Mouse (Mus musculus) hindbrain, embryonic 11.5 days (tissue): ENCODE results near the gene Macrod2. TPM values are rescaled to one million over a fixed set of nuclear protein-coding genes. Genes with fewer than 3 reads are reported as not detected.

Experiments used
- ATAC-seq: fragments of 200-750 bp; cut with Nextera tagmentation; 2 replicates; pipeline ENCODE4 v1.8.0; 2017; ENCODE audit warnings: mild to moderate bottlenecking, moderate TSS enrichment, moderate library complexity; ENCODE audit not compliant: low FRiP score
- DNase-seq: peaks from one replicate; pipeline ENCODE4 v3.0.0-alpha.2; 2015; ENCODE audit warnings: low spot score
- H3K27ac ChIP-seq: fragments of 300-500 bp; sonication (generic); 2 replicates; pipeline ENCODE4 v1.5.1; 2014; ENCODE audit warnings: mild to moderate bottlenecking, low read depth, low read length
- H3K27me3 ChIP-seq: fragments of 300-500 bp; sonication (generic); 2 replicates; pipeline ENCODE4 v1.6.1; 2014; ENCODE audit warnings: mild to moderate bottlenecking, low read length, moderate library complexity, mixed read lengths; ENCODE audit not compliant: control insufficient read depth, insufficient read depth
- H3K36me3 ChIP-seq: fragments of 300-500 bp; sonication (generic); 2 replicates; pipeline ENCODE4 v1.6.1; 2014; ENCODE audit warnings: mild to moderate bottlenecking, low read length, moderate library complexity, mixed read lengths; ENCODE audit not compliant: control insufficient read depth, insufficient read depth
- H3K4me1 ChIP-seq: fragments of 300-500 bp; sonication (generic); replicated peaks from 2 replicates; pipeline ENCODE4 v1.6.1; 2014; ENCODE audit warnings: low read length, mixed read lengths; ENCODE audit not compliant: control insufficient read depth, insufficient read depth
- H3K4me2 ChIP-seq: fragments of 300-500 bp; sonication (generic); replicated peaks from 2 replicates; pipeline ENCODE4 v1.6.1; 2014; ENCODE audit warnings: mild to moderate bottlenecking, low read depth, low read length
- H3K4me3 ChIP-seq: fragments of 300-500 bp; sonication (generic); 2 replicates; pipeline ENCODE4 v1.5.1; 2014; ENCODE audit warnings: low read depth, low read length
- H3K9ac ChIP-seq: fragments of 300-500 bp; sonication (generic); 2 replicates; pipeline ENCODE4 v1.6.1; 2014; ENCODE audit warnings: low read depth, low read length
- H3K9me3 ChIP-seq: fragments of 300-500 bp; sonication (generic); 2 replicates; pipeline ENCODE4 v1.6.1; 2016; ENCODE audit warnings: low read length; ENCODE audit not compliant: control insufficient read depth
- WGBS: fragments of 180-500 bp; shearing (Covaris S2); extraction: QIAGEN DNeasy Blood & Tissue Kit; methylation state at CpG from one replicate; pipeline ENCODE4 v1.1.7; 2014; 5-methylcytosine and 5-hydroxymethylcytosine counted together
- polyA plus RNA-seq: library from polyadenylated mRNA; unstranded; fragments of >200 nt; fragmentation: Nextera tagmentation; extraction: Ambion mirVana; gene quantifications from 2 replicates; pipeline ENCODE4 v1.2.1, GENCODE M21; 2014

Macrod2 gene
- polyA plus RNA-seq, 1 experiment from 2014 or later, result 42.5 TPM

DNA sequence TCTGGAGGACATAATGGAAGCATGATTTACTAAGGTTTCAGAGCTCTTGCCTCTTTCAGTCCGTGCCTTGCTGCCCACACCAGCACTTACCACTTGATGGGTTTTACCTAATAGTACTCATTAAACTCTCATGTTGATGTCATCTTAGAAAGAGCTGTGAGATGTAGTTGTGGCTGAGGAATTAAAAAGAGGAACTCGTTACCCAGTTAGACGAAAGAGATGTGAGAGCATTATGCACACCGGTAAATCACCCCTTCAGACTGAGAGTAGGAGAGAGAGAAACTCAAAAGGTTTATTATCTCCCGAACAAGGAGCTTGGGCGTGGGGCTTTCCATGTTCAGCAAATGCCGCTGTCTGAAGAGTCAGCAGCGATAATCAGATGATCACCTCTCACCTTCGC lies 458.4 kb downstream of the Macrod2 start:
- Histone ChIP-seq H3K9ac (no peak overlapping the region), H3K4me1 (no peaks in the 10 kb centered on the region), H3K27me3 (no peaks in the 10 kb centered on the region), H3K27ac (no peak overlapping the region), H3K36me3 (no peaks in the 10 kb centered on the region), H3K4me3 (no peak overlapping the region), H3K9me3 (no peaks in the 10 kb centered on the region), H3K4me2 (no peak overlapping the region)
- WGBS, result 90% methylated on average over 9 of the region's 9 CpGs
- ATAC-seq, result no peak
- no peak for DNase-seq

DNA sequence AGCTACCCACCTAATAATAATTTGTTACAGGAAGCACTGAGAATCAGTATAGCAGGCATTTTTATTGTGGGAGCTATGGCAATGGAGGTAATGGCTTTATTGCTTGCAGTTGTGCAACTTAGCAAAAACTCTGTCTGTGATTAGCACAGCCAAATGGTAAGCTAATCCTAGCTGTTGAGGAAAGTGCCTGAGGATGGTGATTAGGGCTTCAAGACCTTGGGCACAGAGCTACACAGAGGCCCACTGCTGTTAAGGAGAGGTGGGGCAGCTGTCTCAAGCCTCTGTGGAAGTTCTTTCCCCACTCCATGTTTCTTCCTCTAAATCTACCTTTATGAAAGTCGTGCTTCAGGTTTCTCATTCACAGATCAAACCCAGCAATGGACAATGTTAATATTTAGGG lies 466.2 kb downstream of the Macrod2 start:
- Histone ChIP-seq H3K4me1 (no peaks in the 10 kb centered on the region), H3K27me3 (no peaks in the 10 kb centered on the region), H3K4me2 (no peak overlapping the region), H3K36me3 (no peaks in the 10 kb centered on the region), H3K9me3 (no peaks in the 10 kb centered on the region), H3K27ac (no peak overlapping the region), H3K4me3 (no peak overlapping the region), H3K9ac (no peak overlapping the region)
- ATAC-seq (no peak), DNase-seq (no peak)
- 79% methylated on average over 1 of the region's 1 CpGs for WGBS

GRCm38 (mm10) chr2:140862736-140863135 lies 467.6 kb downstream of the Macrod2 start:
- Histone ChIP-seq H3K36me3 (no peaks in the 10 kb centered on the region), H3K9ac (no peak overlapping the region), H3K27me3 (no peaks in the 10 kb centered on the region), H3K4me3 (no peak overlapping the region), H3K27ac (no peak overlapping the region), H3K4me2 (no peak overlapping the region), H3K9me3 (no peaks in the 10 kb centered on the region), H3K4me1 (no peaks in the 10 kb centered on the region)
- ATAC-seq, result no peak
- DNase-seq, result no peak
- WGBS, result 91% methylated on average over 4 of the region's 4 CpGs

GRCm38 (mm10) chr2:140865636-140866035 lies 470.5 kb downstream of the Macrod2 start:
- no peaks in the 10 kb centered on the region for H3K36me3 ChIP-seq
- no peaks in the 10 kb centered on the region for H3K27me3 ChIP-seq
- no peaks in the 10 kb centered on the region for H3K9me3 ChIP-seq
- DNase-seq (no peak), ATAC-seq (no peak)
- no peaks in the 10 kb centered on the region for H3K4me1 ChIP-seq
- H3K4me3 ChIP-seq, result no peak overlapping the region
- H3K4me2 ChIP-seq, result no peak overlapping the region
- H3K27ac ChIP-seq, result no peak overlapping the region
- H3K9ac ChIP-seq, result no peak overlapping the region
- WGBS, result 89% methylated on average over 1 of the region's 1 CpGs

- 92% methylated on average over 5 of the region's 5 CpGs for WGBS
- no peak overlapping the region for H3K4me3 ChIP-seq
- no peaks in the 10 kb centered on the region for H3K4me1 ChIP-seq
- H3K36me3 ChIP-seq, result no peaks in the 10 kb centered on the region
- no peaks in the 10 kb centered on the region for H3K27me3 ChIP-seq
- H3K27ac ChIP-seq, result no peak overlapping the region
- H3K9ac ChIP-seq, result no peak overlapping the region
- H3K4me2 ChIP-seq, result no peak overlapping the region
- ATAC-seq (no peak), DNase-seq (no peak)
- H3K9me3 ChIP-seq, result no peaks in the 10 kb centered on the region
Measured at GRCm38 (mm10) chr2:140867116-140867515, 472.0 kb downstream of the Macrod2 start.

DNA sequence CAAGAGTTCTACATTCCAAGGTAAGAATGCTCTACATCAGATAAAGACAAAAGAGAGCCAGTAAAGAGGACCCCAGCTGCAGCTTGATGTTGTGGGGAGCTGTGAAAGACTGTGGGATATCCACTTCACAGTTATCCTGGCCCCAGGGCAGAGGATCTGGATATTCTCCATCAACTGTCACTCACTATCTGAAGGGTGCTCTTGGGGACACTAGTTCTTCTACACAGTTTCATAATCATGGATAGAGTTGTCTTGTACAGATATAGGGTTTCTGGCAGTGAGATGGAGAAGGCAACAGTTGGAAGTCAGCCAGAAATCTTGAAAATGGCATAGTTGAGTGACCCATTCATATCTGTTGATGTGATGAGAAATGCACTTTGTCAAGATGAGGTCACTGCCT lies 490.1 kb downstream of the Macrod2 start:
- ATAC-seq, result no peak
- no peak overlapping the region for H3K9ac ChIP-seq

GRCm38 (mm10) chr2:140890683-140891082 lies 495.6 kb downstream of the Macrod2 start:
- no peaks in the 10 kb centered on the region for H3K4me1 ChIP-seq
- ATAC-seq (no peak), DNase-seq (no peak)
- no peaks in the 10 kb centered on the region for H3K9me3 ChIP-seq
- H3K36me3 ChIP-seq, result no peaks in the 10 kb centered on the region
- no peak overlapping the region for H3K4me2 ChIP-seq
- H3K27ac ChIP-seq, result no peak overlapping the region
- H3K9ac ChIP-seq, result no peak overlapping the region
- no peak overlapping the region for H3K4me3 ChIP-seq
- no peaks in the 10 kb centered on the region for H3K27me3 ChIP-seq

More for the DNA sequence above, 490.1 kb downstream of the Macrod2 start:
- DNase-seq, result no peak
- Histone ChIP-seq H3K27me3 (no peaks in the 10 kb centered on the region), H3K4me2 (no peak overlapping the region), H3K4me3 (no peak overlapping the region), H3K27ac (no peak overlapping the region), H3K4me1 (no peaks in the 10 kb centered on the region), H3K9me3 (no peaks in the 10 kb centered on the region), H3K36me3 (no peaks in the 10 kb centered on the region)

GRCm38 (mm10) chr2:140896396-140897082 lies 501.4 kb downstream of the Macrod2 start:
- H3K4me3 ChIP-seq, result no peak overlapping the region
- 81% methylated on average over 3 of the region's 3 CpGs for WGBS
- H3K36me3 ChIP-seq, result no peaks in the 10 kb centered on the region
- no peaks in the 10 kb centered on the region for H3K27me3 ChIP-seq
- H3K4me1 ChIP-seq, result no peaks in the 10 kb centered on the region
- no peak for ATAC-seq
- no peak overlapping the region for H3K9ac ChIP-seq
- no peaks in the 10 kb centered on the region for H3K9me3 ChIP-seq
- no peak overlapping the region for H3K4me2 ChIP-seq
- DNase-seq, result no peak
- no peak overlapping the region for H3K27ac ChIP-seq

GRCm38 (mm10) chr2:140898408-140898985 lies 503.4 kb downstream of the Macrod2 start:
- H3K27ac ChIP-seq, result no peak overlapping the region
- no peak for ATAC-seq
- no peak overlapping the region for H3K9ac ChIP-seq
- no peak overlapping the region for H3K4me3 ChIP-seq
- no peak overlapping the region for H3K4me2 ChIP-seq
- no peaks in the 10 kb centered on the region for H3K36me3 ChIP-seq
- 78% methylated on average over 7 of the region's 7 CpGs for WGBS
- H3K4me1 ChIP-seq, result no peaks in the 10 kb centered on the region
- H3K27me3 ChIP-seq, result no peaks in the 10 kb centered on the region
- no peaks in the 10 kb centered on the region for H3K9me3 ChIP-seq
- no peak for DNase-seq
